Mouse (Mus musculus): ENCODE measurements around the gene Mrps17. TPM values are rescaled to one million over a fixed set of nuclear protein-coding genes. Genes with fewer than 3 reads are reported as not detected.
A peak's percentile ranks its signal among the peaks of the same experiment; 100 is the strongest.
"Not testable (repeated sequence)": the region's sequence is repeated elsewhere in the genome, so short reads cannot be mapped to it uniquely, and the experiment has no call there.

Gene Mrps17
- total RNA-seq (2017) = 76.2 and 84.4 TPM in 2 replicates

DNA sequence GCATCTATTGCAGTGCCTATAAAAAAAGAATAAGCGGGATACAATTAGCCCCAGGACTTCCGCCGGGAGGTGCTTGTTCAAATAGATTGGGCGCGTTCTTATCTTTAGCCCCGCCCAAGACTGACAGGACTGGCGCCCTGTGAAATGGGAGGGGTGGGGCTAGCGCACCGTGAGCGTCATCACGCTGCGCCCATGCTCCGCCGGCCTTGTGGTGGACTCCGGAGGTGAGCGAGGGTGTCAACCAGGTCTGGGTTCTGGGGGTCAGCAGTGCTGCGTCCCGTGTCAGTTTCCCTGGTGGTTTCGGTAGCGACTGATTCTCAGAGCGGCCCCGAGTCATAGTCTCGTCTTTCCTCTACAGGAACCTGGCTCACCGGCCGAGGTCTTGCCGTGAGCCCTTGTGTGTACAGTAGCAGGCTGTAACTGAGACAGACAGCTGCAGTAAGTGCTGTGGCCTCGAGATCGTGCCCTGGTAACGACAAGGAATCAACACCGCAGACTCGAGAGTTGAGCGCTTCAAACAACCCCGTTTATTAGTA lies at the start of gene Mrps17:
Gene Mrps17 (plus strand): TSS at position 172 of the 536 bp plus-strand sequence.
- peak; percentile 99 for ATAC-seq (replicated peaks; ENCODE audit: low read depth, poor library complexity, severe bottlenecking)

GRCm38 (mm10) chr5:129666271-129666909 lies 48.9 kb upstream of the Mrps17 start:
- no peak for ATAC-seq (replicated peaks; ENCODE audit: low read depth, poor library complexity, severe bottlenecking)

DNA sequence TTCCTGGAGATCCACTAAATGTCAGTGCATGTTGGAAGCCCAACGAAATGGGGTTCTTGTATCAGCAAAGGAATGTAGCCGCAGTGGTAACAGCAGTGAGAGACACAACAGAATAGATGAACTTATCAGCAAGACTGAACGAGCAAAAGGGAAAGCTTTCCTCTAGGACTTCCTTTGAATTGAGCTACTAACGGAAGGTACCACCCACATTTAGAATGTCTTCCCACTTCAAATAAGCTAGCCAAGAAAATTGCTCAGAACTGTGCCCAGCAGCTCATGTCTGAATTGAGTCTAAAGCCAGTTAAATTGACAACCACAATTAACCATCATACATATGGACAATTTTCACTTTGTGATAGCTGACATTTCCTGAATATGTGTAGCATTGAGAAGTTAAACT lies 47.4 kb upstream of the Mrps17 start:
- no peak for ATAC-seq (replicated peaks; ENCODE audit: low read depth, poor library complexity, severe bottlenecking)

DNA sequence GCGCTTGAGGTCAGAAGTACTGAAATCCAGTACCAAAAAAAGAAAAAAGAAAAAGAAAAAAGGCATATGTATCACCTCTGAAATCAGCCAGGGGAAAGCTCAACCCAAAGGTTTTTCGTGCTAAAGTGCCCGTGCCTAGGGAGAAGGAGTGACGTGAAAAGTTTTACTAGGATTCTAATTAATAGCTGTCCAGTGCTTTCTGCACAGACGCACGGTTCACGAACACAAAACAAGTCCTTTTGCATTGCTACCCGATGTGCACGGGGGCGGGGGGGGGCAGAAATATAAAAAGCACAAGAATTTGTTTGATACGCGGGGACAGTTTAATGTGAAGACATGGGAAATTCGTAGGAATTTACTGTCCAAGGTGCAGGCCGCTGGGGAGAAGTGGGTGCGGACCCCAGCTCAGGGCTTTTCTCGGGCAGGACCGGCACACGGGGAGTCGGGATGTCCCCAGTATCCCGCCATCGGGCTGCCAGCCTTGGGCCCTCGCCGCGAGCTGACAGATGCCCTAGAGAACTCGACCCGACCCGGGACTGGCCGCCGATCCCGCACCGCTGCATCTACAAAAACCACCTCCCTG lies 45.8 kb upstream of the Mrps17 start:
- 0 out of 2 replicates have a peak, but pooled peaks have one; percentile 9 for ATAC-seq (replicated peaks; ENCODE audit: low read depth, poor library complexity, severe bottlenecking)

DNA sequence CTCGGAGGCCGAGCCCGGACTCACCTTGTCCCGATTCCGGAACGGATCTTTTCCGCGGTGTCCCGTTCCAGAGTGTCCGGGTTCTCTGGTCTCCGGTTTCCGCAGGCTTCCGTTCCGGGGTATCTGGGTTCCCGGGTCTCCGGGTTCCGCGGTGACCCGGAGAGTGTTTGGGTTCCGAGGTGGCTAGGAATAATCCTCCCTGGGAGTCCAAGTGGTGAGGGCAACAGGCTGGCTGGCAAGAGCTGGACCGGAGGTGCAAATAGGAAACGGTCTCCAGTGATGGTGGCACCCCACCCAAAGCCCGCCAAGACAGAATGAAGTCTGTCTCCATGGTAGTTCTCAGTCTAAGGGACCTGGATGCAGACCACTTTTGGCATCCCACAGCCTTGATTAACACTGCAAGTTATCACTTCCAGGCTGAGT lies 45.2 kb upstream of the Mrps17 start, which contains the start of gene Zfp11:
Gene Zfp11 (minus strand): TSS at position 64 of the 423 bp plus-strand sequence.
- peak; percentile 91 for ATAC-seq (replicated peaks; ENCODE audit: low read depth, poor library complexity, severe bottlenecking)

- not testable (repeated sequence) for ATAC-seq (replicated peaks; ENCODE audit: low read depth, poor library complexity, severe bottlenecking)
Measured at GRCm38 (mm10) chr5:129685141-129685540, 30.2 kb upstream of the Mrps17 start.

DNA sequence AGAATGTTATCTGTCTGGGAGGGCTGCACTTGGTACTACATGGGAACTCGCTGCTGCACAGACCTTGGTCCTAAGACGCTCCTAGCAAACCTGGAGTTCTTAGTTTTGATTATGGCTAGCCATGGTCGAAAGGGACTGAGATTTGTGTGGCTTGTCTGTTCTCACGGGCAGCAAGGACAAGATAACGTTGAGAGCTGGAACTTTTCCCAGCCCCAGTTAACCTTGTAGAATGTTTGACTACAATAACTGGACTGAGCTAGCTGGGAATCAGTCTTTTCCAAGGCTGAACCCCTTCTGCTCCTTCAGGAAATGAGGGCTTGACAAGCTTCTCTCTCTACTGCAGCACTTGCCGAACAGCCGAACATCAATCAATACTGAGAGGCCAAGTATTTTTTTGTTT lies 27.7 kb upstream of the Mrps17 start:
- no peak for ATAC-seq (replicated peaks; ENCODE audit: low read depth, poor library complexity, severe bottlenecking)

DNA sequence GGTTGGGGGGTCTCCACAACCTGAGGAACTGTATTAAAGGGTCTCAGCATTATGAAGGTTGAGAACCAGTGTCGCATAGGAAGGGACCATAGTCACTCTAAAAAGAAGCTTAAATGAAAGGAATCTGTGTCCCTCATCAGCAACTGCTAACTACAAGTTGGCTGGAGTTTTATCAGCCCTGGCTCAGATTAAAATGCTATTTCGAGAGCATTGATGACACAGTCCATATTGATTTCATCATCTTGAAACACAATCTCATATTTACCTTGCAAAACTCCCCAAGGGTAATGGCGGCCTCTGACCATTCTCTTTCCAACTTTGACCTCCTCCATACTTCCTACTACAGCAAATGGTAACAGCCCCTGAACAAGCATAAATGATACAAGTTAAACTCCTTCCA lies 24.8 kb upstream of the Mrps17 start:
- ATAC-seq (replicated peaks; ENCODE audit: low read depth, poor library complexity, severe bottlenecking) = no peak

GRCm38 (mm10) chr5:129700506-129700905 lies 14.8 kb upstream of the Mrps17 start:
- ATAC-seq (replicated peaks; ENCODE audit: low read depth, poor library complexity, severe bottlenecking) = no peak

- no peak for ATAC-seq (replicated peaks; ENCODE audit: low read depth, poor library complexity, severe bottlenecking)
Measured at GRCm38 (mm10) chr5:129701706-129702105, 13.6 kb upstream of the Mrps17 start.

GRCm38 (mm10) chr5:129703368-129703767 lies 11.9 kb upstream of the Mrps17 start:
- peak; percentile 93 for ATAC-seq (replicated peaks; ENCODE audit: low read depth, poor library complexity, severe bottlenecking)

GRCm38 (mm10) chr5:129708412-129708811 lies 6.9 kb upstream of the Mrps17 start, which contains the start of gene Sept14:
TSS of gene Sept14 (minus strand) at chr5:129708512.
- no peak for ATAC-seq (replicated peaks; ENCODE audit: low read depth, poor library complexity, severe bottlenecking)

DNA sequence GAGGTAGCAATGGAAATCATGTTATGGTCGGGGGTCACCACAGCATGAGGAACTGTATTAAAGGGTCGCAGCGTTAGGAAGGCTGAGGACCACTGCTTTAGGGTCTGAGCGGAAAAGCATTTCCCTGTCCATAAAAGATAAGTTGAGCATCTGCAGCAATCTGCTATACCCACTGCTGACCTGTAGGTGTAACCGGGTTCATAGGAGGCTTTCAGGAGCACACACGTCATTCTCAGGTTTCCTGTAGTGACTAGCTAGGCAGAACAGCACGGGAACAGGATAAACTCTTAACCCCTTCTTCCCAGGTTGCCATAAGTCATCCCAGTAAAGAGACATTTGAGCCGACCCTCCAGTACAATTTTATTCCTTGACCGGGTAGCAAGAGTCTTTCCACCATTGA lies 1.7 kb downstream of the Mrps17 start:
- ATAC-seq (replicated peaks; ENCODE audit: low read depth, poor library complexity, severe bottlenecking) = no peak

GRCm38 (mm10) chr5:129720176-129720575 lies 4.9 kb downstream of the Mrps17 start:
- ATAC-seq (replicated peaks; ENCODE audit: low read depth, poor library complexity, severe bottlenecking) = no peak

GRCm38 (mm10) chr5:129724268-129724667 lies 9.0 kb downstream of the Mrps17 start:
- ATAC-seq (replicated peaks; ENCODE audit: low read depth, poor library complexity, severe bottlenecking) = peak; percentile 51

- ATAC-seq (replicated peaks; ENCODE audit: low read depth, poor library complexity, severe bottlenecking) = peak; percentile 74
Measured at GRCm38 (mm10) chr5:129724834-129725773, 9.8 kb downstream of the Mrps17 start, which contains the start of gene Nipsnap2. TSS of gene Nipsnap2 (plus strand) at chr5:129725063.

DNA sequence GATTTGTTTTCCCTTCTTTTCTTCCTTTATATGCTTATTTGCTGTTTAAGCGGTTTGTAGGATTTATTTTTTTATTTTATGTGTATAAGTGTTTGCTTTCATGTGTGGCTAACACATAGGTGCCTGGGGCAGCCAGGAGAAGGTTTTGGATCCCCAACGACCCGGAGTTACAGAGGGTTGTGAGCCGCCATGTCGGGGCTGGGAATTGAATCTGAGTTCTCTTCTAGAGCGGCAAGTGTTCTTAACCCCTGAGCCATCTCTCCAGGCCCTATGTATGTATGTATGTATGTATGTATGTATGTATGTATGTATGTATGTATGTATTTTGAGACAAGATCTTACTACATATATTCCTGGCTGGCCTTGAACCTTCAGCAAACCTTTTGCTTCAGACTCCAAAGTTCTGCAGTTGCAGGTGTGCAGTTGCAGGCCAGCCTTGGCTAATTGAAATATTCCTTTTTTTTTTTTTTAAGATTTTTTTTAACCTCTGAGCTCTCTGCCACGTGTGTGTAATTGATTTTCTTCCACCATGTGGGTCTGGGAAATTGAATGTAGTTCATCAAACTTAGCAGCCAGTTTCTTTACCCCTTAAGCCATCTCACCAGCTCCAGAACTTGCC lies 10.6 kb downstream of the Mrps17 start:
- ATAC-seq (replicated peaks; ENCODE audit: low read depth, poor library complexity, severe bottlenecking) = no peak

GRCm38 (mm10) chr5:129726784-129727183 lies 11.5 kb downstream of the Mrps17 start:
- ATAC-seq (replicated peaks; ENCODE audit: low read depth, poor library complexity, severe bottlenecking) = no peak

DNA sequence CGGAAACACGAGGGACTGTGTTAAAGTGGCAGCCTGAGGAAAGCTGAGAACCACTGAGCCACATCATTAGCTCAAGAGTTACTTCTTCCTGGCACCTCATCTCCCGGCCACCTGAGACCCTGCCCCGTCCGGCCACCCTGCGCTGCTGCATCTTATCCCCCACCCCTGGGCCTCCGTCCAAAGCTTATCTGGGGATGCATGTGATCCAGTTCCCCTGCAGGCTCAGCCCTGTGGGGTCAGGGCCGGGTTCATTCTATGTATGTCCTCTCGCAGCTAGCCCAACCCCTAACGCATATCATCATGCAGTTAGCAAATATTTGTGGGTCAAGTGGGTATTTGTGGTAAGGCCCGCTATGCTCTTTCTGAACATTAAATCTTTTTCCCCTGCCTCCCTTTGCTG lies 14.0 kb downstream of the Mrps17 start:
- peak; percentile 17 for ATAC-seq (replicated peaks; ENCODE audit: low read depth, poor library complexity, severe bottlenecking)

GRCm38 (mm10) chr5:129730344-129730743 lies 15.0 kb downstream of the Mrps17 start:
- ATAC-seq (replicated peaks; ENCODE audit: low read depth, poor library complexity, severe bottlenecking) = peak; percentile 71
